Mouse (Mus musculus) G1E (cell line): Measurements from ENCODE around the gene Smim12.

Experiments used
- CTCF ChIP-seq: IDR thresholded peaks from 2 replicates; pipeline ENCODE4 v1.5.1; 2012; ENCODE audit warnings: low read depth, low read length, inconsistent platforms, mixed read lengths
- GATA1 ChIP-seq: IDR thresholded peaks from 2 replicates; pipeline ENCODE4 v1.6.1; 2012; ENCODE audit warnings: borderline replicate concordance, low read length, inconsistent platforms, mixed read lengths
- GATA2 ChIP-seq: IDR thresholded peaks from 2 replicates; pipeline ENCODE4 v1.6.1; 2012; ENCODE audit warnings: low read depth, low read length, inconsistent platforms, borderline replicate concordance
- POLR2AphosphoS5 ChIP-seq: IDR thresholded peaks from 2 replicates; pipeline ENCODE4 v1.6.1; 2012; ENCODE audit warnings: low read depth, low read length, inconsistent platforms; ENCODE audit not compliant: insufficient replicate concordance
- TAL1 ChIP-seq: conservative IDR thresholded peaks from 2 replicates; pipeline ENCODE4 v1.6.1; 2012; ENCODE audit warnings: low read depth, low read length, inconsistent platforms, mixed read lengths

DNA sequence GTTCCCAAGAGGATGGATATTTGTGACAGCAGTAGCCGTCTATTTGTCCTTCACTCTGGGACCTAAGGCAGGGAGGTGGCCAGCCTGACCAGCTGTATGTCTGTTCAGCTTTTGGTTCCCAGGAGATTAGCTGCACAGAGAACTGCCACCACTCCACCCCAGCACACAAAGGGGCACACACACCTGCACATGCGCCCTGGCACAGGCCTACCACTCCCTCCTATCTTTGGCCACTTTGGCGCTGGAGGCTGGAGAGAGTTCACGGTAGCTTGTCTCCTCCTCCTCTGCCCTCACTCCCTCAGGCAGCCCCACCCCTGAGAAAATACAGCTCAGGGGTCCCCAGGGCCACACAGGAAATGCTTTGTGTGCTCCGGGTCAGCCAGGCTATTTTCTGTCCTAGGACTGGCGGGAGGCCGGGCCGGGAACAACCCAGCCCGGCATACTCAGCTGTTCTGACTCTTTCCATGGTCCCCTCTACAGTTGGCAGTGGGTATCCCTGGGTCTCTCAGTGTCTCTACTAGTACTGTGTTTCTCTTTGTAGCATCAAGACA is 34.9 kb downstream of the Smim12 start:
- TF ChIP-seq CTCF (no peak), POLR2AphosphoS5 (no peak), GATA1 (no peak), TAL1 (no peak), GATA2 (no peak)
